Mouse (Mus musculus): ENCODE data around the gene Rapgef6.

Gene Rapgef6

DNA sequence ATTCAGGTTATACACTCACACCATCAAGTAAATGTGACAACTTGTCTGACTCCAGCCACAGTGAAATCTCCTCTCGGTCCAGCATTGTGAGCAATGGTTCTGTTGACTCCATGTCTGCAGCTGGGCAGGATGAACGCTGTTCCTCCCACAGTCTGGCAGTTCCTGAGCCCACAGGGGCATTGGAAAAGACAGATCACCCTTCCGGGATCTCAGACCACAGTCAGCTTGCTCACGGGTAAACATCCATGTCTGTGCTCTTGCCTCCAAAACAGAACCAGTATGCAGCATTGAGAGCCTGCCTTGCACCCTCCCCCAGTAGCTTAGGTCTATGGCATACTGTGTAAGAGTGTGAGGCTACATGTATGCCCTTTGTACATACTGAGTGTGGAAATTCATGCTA, 167.5 kb downstream of the Rapgef6 start:
- in situ Hi-C loops (cut with MboI, MseI), result no loop called here

DNA sequence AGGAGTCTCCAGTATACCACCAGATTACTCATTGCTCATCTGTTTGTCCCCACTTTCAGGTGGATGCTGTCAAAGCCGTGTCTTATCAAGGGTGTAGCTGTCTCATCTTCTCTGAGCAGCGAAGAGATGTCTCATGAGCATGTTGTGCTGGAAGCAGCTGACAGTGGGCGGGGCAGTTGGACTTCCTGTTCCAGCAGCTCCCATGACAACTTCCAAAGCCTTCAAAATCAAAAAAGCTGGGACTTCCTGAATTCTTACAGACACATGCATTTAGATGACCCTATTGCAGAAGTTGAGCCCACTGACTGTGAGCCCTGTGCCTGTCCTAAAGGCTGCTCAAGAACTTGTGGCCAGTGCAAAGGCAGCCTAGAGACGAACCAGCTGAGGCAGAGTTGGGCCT, 168.5 kb downstream of the Rapgef6 start:
- in situ Hi-C loops (cut with MboI, MseI), result no loop called here

DNA sequence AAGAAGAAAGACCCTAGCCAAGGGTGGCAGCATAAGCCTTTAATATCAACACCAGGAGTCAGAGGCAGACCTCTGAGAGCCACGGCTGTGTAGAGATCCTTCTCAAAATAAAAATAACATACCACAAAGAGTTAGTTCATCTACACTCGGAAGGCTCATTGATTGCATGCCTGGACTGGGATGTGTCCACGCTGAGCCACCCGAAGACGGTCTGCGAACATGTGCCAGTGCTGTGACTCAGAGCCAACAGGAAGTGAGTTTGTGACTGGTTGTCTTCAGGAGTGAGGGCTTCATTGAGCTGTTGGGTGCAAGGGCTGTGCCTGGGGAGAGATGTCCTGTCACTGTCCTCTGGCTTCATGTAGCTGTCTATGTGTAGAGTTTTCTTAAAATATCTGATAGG, 171.0 kb downstream of the Rapgef6 start:
- in situ Hi-C loops (cut with MboI, MseI), result no loop called here

DNA sequence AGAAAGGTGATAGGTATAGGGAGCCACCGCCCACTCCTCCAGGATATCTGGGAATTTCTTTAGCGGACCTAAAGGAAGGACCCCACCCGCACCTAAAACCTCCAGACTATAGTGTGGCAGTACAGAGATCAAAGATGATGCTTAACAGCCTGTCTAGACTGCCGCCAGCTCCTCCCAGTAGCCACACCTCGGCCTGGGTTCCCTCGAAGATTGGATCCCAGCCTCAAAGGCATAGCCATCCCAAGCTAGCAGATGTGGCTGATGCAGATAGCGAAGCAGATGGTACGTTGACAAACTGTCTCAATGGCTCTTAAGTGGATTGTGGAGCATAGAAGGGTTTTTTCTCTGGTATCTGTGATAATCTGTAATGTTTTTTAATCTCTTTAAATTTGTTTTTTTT, 171.6 kb downstream of the Rapgef6 start:
- in situ Hi-C loops (cut with MboI, MseI), result no loop called here

DNA sequence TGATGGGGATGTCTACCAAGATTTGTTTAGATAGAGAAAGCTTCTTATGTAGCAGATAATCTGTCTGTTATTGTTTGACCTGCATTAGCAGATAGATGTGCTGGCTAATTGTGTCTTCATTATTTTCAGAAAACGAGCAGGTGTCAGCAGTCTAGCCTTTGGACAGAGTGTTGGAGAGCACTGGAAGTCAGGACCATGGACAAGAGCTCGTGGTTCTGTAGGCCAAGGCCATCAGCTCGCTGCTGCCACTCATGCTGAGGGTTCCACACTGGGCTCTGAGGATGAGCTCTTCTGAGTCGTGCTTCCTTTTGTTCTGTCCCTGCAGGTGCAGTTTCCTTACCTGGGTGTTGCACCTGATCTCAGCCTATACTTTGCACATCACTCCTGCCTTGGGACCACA, 173.3 kb downstream of the Rapgef6 start:
- in situ Hi-C loops (cut with MboI, MseI), result no loop called here

DNA sequence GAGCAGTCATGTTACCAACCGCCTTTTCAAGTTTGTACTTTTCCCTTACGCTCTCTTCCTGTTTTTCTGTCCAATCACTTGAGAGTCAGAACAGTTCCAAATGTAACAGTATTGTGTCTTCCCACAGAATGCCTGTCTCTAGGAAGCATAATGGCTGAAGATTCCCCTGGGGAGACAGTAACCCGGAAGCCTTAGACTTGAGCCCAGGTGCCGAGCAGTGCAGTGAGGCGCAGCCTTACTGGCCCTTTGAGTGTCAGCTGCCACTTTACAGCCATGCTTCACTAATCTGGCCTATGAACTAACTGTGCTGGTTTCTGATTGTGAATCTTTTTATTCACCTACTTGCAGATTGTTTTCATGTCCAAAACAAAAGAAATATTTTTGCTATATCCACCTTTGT, 175.0 kb downstream of the Rapgef6 start:
- in situ Hi-C loops (cut with MboI, MseI), result no loop called here

DNA sequence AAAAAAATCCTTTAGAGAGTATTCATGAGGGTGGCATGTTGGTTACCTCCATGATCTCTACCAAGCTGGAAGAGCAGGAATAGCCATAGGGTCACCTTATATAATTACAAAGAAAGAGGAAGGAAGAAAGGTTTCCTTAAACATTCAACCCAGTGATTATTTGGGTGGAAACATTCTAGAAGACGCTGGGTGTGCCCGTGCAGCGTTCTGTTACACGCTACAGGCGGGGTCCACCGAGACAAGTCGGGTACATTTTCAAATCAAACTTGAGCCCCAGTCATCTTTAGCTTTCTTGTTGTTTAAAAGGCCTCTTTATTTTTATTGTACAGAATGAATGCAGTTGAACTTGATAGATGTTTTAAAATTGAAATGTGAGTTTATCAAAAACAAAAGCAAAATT, 176.0 kb downstream of the Rapgef6 start:
- in situ Hi-C loops (cut with MboI, MseI), result no loop called here

DNA sequence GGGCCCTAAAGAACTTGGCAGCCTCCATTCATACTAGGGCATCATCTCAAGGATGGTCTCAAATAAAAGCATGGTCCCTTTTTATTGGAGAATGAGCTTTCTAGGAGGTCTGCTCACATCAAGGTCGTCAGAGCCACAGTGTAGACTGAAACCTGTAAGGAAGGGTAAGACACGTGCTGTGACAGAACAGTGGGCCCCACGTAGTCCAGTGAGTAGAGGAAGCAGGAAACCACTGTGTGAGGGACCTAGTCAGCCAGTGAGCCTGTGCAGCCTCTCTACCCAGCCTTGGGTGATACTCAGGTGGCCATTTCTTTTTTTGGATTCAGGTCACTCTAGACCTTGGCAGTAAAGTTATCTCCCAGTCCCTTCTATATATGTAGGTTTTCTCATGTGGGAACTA, 177.3 kb downstream of the Rapgef6 start:
- in situ Hi-C loops (cut with MboI, MseI), result no loop called here

DNA sequence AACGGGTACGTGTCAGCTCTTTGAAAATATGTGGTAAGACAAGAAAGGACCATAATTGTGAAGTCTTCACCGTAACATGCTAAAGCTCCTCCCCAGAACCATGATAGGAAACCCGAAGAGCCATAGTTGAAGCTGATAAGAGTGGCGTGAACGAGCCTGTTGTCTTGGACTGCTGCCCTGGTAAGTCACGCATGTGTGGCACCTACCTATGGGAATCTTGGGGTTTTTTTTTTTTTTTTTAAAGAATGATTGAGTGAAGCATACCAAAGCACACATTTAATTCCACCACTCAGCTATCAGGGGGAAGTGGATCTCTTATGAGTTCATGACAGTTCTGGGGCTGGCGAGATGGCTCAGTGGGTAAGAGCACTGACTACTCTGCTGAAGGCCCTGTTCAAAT, 179.2 kb downstream of the Rapgef6 start:
- in situ Hi-C loops (cut with MboI, MseI), result no loop called here

DNA sequence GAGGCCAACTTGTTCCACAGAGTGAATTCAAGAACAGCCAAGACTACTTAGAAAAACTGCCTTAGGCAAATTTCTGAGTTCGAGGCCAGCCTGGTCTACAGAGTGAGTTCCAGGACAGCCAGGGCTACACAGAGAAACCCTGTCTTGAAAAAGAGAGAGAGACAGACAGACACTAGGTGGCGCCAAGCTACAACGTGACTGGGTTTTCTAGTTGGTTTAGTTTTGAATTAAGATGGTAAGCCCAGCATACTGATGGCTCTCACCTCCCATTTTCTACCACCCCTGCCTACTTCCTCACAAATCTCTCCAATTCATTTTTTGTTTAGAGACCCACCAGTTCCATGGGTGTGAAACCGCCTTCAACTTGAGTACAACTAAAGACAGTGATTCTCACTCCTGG, 180.7 kb downstream of the Rapgef6 start:
- in situ Hi-C loops (cut with MboI, MseI), result no loop called here

DNA sequence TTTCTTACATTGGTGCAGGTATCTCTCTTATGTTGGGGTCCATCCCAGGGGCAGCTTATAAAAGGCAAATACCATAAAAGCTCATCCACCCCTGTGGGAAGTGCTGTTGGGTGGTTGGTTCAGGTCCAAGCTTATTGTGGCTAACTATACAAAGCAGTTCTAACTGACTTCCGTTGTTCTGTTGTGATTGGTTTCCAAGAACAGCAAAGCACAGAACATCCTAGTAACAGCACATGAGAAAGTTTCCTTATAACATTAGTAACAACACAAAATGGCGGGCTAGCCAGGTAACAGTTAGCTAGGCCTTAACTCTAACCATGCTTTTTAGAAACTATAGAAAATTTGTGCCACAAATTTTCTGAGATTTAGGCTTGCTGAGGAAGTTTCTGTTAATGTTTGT, 185.5 kb downstream of the Rapgef6 start:
- in situ Hi-C loops (cut with MboI, MseI), result loop anchor here (5.0 kb wide), 1 partner anchor 154 kb away; the partner anchor contains the start of gene Lyrm7

DNA sequence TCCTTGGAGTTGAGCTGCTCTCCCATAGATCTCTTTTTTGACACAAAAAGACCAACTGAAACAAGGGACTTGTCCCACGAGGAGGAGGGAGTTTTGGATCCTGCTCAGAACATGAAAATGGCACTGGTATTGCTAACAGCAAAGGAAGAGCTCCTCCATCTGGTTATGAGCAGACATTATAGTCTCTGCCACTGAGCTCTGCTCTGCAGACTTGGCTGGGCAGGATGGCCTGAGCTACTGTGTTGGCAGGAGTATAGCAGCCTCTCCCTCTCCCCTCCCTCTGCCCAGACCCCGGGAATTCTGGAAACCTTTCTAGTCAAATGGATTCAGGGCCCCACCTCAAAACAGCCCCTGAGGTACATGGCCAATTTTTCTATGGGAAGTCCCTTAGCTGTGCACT, 187.0 kb downstream of the Rapgef6 start:
- in situ Hi-C loops (cut with MboI, MseI), result loop anchor here (5.0 kb wide), 1 partner anchor 153 kb away; the partner anchor contains the start of gene Lyrm7

DNA sequence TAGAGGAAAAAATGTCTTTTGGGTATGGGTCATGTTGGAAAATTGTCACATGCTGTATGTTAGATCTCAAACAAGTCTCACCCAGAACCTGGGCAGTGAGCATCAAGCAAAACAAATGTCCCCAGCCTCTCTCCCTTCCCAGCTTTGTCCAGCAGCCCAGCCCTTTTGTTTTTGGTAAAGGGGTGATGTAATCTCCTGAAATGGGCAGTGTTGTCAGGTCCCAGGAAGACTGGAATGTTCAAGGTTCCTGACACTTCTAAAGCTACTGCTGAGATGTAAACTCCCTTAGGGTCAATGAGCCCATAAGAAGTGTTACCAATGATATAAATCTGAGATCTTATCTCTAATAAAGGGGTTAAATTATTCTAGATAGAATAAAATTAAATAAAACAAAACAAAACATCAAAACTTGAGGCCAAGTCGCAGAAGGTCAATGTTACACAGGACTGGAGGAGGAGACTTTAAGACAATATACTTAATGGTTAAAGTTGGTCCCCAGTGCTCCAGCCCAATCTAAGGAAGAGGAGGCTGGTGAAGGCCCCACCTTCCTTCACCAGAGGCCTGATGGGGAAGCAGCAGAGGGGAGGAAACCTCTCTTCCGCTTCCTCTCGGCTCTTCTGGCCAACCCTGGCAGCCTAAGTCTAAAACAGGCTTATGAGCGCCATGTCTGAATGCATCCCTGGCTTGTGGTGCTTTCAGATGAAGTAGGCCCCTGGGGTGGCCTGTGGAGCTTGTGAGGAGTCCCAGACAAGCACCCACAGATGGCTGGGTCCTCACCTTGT, 188.1 kb downstream of the Rapgef6 start:
- in situ Hi-C loops (cut with MboI, MseI), result no loop called here

DNA sequence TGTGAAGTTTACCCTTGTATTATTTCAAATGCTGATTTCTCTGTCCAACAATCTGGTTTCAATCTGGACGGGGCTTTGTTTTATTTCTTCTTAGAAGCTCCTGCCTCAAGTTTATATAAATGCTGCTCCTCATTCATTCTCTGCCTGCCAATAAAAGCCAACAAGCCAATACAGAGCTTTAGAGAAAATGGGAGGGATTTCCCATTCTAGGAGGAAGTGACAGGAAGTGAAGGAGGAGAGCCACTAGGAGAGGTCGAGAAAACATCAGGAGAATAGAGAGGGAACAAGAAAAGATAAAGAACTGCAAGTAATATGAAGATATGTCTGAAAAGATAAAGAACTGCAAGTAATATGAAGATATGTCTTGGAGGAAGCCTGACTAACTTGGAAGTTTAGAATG, 190.2 kb downstream of the Rapgef6 start:
- in situ Hi-C loops (cut with MboI, MseI), result no loop called here

DNA sequence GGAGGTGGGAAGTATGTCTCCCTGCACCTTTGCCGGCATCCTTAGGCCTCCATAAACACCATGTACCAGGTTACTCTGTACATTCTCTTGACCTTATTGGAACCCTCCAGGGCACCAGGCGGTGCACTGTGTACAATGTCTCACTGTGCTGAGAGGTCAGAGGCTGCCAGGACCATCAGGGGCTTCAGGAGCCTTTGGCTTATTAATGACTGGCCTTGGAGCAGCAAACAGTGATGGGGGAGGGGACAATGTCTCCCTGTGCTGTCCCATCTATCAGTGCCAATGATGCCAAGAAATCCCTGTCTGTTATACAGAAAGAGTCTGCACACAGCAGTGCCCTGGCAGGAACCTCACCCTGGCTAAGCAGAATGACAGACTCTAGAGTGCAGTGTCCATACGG, 195.2 kb downstream of the Rapgef6 start:
- in situ Hi-C loops (cut with MboI, MseI), result no loop called here

DNA sequence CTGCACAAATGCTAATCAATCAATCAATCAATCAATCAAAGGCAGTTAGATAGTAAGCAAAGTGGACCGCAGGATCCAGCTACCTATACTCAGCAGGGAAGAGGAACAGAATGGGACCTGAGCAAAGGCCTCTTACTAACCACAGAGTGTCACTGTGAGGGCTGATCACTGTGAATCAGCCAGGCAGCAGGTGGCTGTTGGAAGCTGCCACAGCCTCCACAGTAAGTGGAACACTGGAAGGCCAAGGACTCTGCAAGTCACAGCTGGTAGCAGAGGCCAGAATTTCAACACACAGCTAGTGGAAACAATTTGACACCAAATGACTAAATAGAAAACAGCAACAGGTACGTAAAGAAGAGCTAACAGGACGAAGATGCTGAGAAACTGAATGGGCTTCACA, 196.0 kb downstream of the Rapgef6 start:
- in situ Hi-C loops (cut with MboI, MseI), result no loop called here

DNA sequence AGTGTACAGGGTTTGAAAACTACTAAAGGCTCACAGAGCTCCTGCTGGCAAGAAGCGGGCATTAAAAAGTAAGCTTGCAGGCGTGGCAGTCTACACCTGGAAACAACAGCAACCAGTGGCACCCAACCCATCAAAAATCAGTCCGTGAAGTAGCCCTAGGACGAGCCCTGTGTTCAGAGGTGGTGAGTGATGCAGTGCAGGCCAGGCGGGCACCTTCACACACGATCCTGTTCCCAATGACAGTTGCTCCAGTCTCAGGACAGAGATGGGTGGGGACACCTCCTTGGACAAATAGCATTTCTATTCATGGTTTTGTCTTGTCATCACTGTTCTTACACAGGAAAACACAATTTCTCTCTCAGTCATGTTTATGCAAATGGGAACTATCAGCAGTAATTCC, 199.4 kb downstream of the Rapgef6 start:
- in situ Hi-C loops (cut with MboI, MseI), result no loop called here

DNA sequence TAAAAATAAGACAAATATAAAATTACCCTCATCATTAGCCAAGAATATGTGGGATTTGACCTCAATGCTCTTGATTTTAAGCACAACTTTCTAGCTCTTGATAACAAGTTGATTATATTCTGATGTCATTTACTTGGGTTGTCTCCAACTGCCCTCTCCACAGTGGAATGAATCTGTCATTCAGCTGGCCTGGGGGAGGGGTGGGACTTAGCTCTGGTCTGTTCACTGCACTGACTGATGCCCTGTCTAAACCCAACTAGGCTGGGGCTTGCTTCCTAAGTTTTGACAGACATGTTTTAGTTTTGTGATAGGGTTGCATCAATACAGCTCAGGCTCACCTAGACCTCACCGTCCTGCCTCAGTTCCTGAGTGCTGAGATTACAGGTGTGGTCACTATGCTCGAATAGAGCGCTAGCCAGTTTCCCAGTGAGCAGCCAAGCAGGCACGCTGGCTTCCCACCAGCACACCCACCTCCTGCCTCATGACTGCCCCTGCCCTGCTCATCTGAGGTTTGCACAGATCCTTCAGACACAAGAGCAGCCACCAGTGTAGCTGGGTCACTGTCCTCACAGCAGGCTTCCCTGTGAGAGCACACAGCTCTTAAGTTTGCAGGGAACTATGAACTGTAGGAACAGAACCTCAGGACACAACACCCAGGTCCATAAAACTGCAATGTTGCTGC, 201.8 kb downstream of the Rapgef6 start:
- in situ Hi-C loops (cut with MboI, MseI), result no loop called here

DNA sequence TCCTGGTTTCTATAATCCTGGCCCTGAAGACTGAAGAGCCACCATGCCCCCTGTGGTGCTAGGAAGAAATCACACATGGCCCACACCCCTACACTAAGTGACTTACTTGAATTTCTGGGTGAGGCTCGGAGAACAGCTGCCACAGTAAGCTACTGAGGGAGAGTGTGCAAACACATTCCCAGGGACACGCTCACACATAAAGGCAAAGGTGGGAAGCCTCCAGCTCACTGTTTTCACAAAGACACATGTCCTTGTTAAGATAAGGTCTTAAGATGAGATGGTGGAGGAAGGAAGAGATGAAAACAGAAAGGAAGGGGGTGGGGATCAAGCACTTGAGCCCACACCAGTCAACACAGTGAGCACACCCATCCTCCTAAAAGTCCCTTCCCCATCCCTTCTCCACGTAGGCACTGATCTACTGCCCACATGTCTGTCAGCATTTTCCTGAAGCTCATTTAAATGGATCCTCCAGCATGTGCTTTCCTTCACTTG, 204.0 kb downstream of the Rapgef6 start:
- in situ Hi-C loops (cut with MboI, MseI), result no loop called here

DNA sequence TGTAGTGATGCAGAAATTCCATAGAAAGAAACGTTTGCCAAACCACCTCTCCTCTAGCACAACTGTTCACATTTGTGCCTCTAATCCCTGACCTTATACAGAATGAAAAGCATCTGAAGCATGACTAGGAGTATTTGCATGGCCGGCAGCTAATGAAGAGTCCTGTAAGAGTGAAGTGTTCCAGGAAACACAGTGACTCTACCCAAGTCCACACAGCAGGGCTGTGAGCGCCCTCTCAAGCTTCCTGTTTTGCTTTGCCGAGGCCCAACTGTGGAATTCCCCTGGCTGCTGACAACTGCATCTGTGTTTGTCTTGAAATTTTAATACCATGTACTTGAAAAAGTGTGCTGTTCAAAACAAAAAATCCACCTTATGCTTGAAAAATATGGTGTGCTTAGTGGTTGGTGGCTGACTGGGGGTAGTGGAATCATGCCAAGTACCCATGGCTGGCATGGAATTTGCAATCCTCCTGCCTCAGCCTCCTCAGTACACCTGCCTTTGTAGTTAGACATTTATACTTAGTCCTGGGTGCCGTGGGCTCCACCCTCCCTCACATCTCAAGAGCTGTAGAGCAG, 204.8 kb downstream of the Rapgef6 start:
- in situ Hi-C loops (cut with MboI, MseI), result no loop called here

DNA sequence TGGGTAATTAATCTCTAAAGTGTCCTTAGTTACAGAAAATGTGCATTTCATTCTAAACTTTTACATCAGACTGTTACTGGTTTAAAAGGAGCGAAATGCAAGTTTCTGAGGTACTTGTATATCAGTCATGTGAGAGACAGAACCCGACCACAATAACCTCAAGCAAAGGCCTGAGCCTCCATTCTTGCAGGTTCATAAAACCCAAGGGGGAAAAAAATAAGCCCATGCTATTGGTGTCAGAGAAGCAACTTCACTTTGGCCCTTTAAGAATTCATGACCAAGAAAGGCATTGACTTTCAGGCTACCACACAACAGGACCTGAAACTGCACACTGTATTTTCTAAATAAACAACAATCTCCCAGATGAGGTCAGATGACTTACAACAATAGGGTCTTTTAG, 205.7 kb downstream of the Rapgef6 start:
- in situ Hi-C loops (cut with MboI, MseI), result no loop called here

DNA sequence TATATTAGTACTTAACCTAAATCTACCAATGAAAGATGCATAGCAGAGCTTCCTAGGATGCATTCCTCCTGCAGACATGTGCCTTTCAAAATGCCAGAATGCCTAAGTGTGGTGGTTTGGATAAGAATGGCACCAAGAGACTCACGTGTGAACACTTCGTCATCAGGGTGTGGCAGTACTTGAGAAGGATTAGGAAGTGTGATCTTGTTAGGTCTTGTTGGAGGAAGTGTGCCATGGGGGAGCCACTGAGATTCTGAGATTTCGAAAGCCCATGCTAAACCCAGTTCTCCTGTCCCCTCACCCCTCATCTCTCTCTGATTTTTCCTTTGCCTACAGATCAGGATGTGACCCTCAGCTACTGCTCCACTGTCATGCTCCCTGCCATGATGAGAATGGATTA, 206.7 kb downstream of the Rapgef6 start:
- in situ Hi-C loops (cut with MboI, MseI), result no loop called here

DNA sequence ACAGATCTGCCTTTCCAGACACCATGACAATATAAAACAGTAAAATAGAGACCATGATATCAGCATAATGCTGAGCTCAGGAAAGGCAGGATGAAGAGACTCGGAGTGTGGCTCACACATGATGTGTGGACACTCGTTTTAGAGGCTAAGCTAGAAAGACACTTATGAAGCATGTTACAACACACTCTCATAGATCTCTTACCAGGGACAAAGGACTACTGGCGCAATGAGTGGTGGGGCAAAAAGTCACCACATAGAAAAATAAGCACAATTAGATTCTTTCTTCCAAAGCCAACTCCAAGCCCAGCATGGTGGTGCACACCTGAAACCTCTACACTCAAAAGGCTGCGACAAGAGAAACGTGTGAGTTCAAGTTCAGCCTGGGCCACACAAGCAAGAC, 208.3 kb downstream of the Rapgef6 start:
- in situ Hi-C loops (cut with MboI, MseI), result no loop called here
